Comparison of ENCODE assay signal across 7 mouse cellular contexts in genomic region chr9:100453944-100454663, GRCm38 (mm10). TPM values are rescaled to one million over a fixed set of nuclear protein-coding genes. Genes with fewer than 3 reads are reported as not detected.
DNase-seq lines count a peak whose midpoint lies in the region; ATAC-seq lines count a peak whose summit lies in the region.

No protein-coding gene starts in this region.

- WGBS in intestine, embryonic 16.5 days = 5% methylated on average over 25 of the region's 25 CpGs
- WGBS in midbrain, embryonic 11.5 days = 9% methylated on average over 25 of the region's 25 CpGs

- H3K27me3 ChIP-seq in intestine, embryonic 16.5 days (replicated peaks; ENCODE audit: control insufficient read depth, insufficient read depth, low read length) = no peaks in the 10 kb centered on the region
- H3K27me3 ChIP-seq in midbrain, embryonic 11.5 days (ENCODE audit: control insufficient read depth, insufficient read depth, low read length) = no peaks in the 10 kb centered on the region

- peak overlapping the region; percentile 64 for H3K9ac ChIP-seq in intestine, embryonic 16.5 days (ENCODE audit: low read depth, low read length)
- H3K9ac ChIP-seq in midbrain, embryonic 11.5 days (ENCODE audit: low read length) = peak overlapping the region; percentile 40; the same call in 1 of the 2 replicates

- peak; percentile 49 for ATAC-seq in intestine, embryonic 16.5 days
- peak; percentile 58; the same call in 1 of the 2 replicates for ATAC-seq in midbrain, embryonic 11.5 days (ENCODE audit: low FRiP score)

- no peaks in the 10 kb centered on the region for H3K9me3 ChIP-seq in intestine, embryonic 16.5 days (ENCODE audit: control insufficient read depth, low read length)
- no peaks in the 10 kb centered on the region for H3K9me3 ChIP-seq in midbrain, embryonic 11.5 days (ENCODE audit: control insufficient read depth, low read length)

- peak; percentile 50 for DNase-seq in adrenal gland, adult 8-10 months
- DNase-seq in embryo, embryonic 11.5 days (ENCODE audit: low read depth, low spot score) = peak; percentile 78
- peak; percentile 66 to 83 for DNase-seq in gastrocnemius, postnatal 4 days (ENCODE audit: low spot score in 2 of 2)
- peak; percentile 82 for DNase-seq in left cerebral cortex, postnatal 4 days
- DNase-seq in midbrain, embryonic 11.5 days (ENCODE audit: low spot score, missing footprints) = peak; percentile 99
- DNase-seq in skeletal muscle tissue, adult 2 months (ENCODE audit: low read depth, low spot score) = peak; percentile 64

- no peaks in the 10 kb centered on the region for H3K36me3 ChIP-seq in intestine, embryonic 16.5 days (ENCODE audit: control insufficient read depth, insufficient read depth, low read length)
- no peaks in the 10 kb centered on the region for H3K36me3 ChIP-seq in midbrain, embryonic 11.5 days (ENCODE audit: control insufficient read depth, insufficient read depth, low read length)

- peaks cover 18% of the 10 kb centered on the region for H3K4me1 ChIP-seq in intestine, embryonic 16.5 days (ENCODE audit: control insufficient read depth, insufficient read depth, low read length)
- peaks cover 3% of the 10 kb centered on the region; the same call in 1 of the 2 replicates for H3K4me1 ChIP-seq in midbrain, embryonic 11.5 days (ENCODE audit: control insufficient read depth, insufficient read depth, low read length)

- intact Hi-C loops in left cerebral cortex, postnatal 4 days (cut with DNase I) = loop anchor here (2.0 to 10.0 kb wide), 3 partner anchors 189 to 703 kb away; no protein-coding TSS in a partner anchor

- H3K27ac ChIP-seq in intestine, embryonic 16.5 days (ENCODE audit: low read length) = no peak overlapping the region
- no peak overlapping the region for H3K27ac ChIP-seq in midbrain, embryonic 11.5 days (ENCODE audit: low read depth, low read length)

- peak overlapping the region; percentile 83 for H3K4me2 ChIP-seq in intestine, embryonic 16.5 days (ENCODE audit: low read depth, low read length)
- H3K4me2 ChIP-seq in midbrain, embryonic 11.5 days = peak overlapping the region; percentile 46

- H3K4me3 ChIP-seq in intestine, embryonic 16.5 days (ENCODE audit: low read length) = peak overlapping the region; percentile 54
- H3K4me3 ChIP-seq in midbrain, embryonic 11.5 days (ENCODE audit: low read depth, low read length) = peak overlapping the region; percentile 25

RNA-seq across cellular contexts. Expression of gene Il20rb, which starts 32.5 kb away (rescaled TPM):
- 1 to 10 TPM in 3 of 4 experiments, under 1 TPM in 1; 0.87 to 1.4 (median 1.0) TPM for total RNA-seq in adrenal gland, adult 8-10 months (2022)
- 1 to 10 TPM; 4.8 to 5.4 TPM for total RNA-seq in gastrocnemius, postnatal 4 days (2021)
- 0.98 and 1.1 TPM in 2 replicates for polyA plus RNA-seq in intestine, embryonic 16.5 days (2015; fragmentation: Nextera tagmentation; extraction: Ambion mirVana)
- total RNA-seq in left cerebral cortex, postnatal 4 days (2021) = 1 to 10 TPM; 1.0 to 1.3 TPM
- polyA plus RNA-seq in midbrain, embryonic 11.5 days (2014; fragmentation: Nextera tagmentation; extraction: Ambion mirVana) = 0.59 and 1.2 TPM in 2 replicates
